Mouse (Mus musculus): ENCODE measurements around the gene Aicda. TPM values are rescaled to one million over a fixed set of nuclear protein-coding genes. Genes with fewer than 3 reads are reported as not detected.

Gene Aicda
- polyA plus RNA-seq, 1 experiment = 0.44 TPM

DNA sequence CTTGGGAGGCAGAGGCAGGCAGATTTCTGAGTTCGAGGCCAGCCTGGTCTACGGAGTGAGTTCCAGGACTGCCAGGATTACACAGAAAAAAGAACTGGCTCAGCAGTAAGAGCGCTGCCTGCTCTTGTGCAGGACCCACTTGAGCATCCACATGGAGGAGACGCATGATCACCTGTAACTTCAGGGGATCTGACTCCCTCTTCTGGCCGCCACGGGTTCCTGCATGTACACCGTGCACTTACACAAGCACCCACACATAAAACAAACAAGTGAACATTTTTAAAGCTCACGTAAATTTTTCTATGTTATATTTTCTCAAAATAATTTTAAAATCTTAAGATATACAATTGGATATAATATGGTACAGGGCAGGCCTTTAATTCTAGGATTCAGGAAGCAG is 51.9 kb downstream of the Aicda start:
- peaks cover 2% of the 10 kb centered on the region; the same call in 1 of the 2 replicates for H3K4me1 ChIP-seq (ENCODE audit: control insufficient read depth, insufficient read depth, insufficient read length, low read length)
- no peak overlapping the region for H3K27ac ChIP-seq (ENCODE audit: insufficient read depth, low read depth, low read length)
- no peak overlapping the region for H3K4me3 ChIP-seq (ENCODE audit: low read depth, low read length)
- 86% methylated on average over 8 of the region's 8 CpGs for WGBS
- H3K36me3 ChIP-seq (ENCODE audit: control insufficient read depth, insufficient read depth, low read length) = no peaks in the 10 kb centered on the region
- TF ChIP-seq POLR2A (IDR thresholded peaks at IDR 0.05; ENCODE audit: low read depth, low read length) = no peak
- TF ChIP-seq CTCF (IDR thresholded peaks at IDR 0.05; ENCODE audit: extremely low read depth, insufficient read length, insufficient replicate concordance, low read depth, low read length) = peak; percentile 38; the same call in 1 of the 2 replicates
- no peaks in the 10 kb centered on the region for H3K27me3 ChIP-seq (ENCODE audit: control insufficient read depth, insufficient read depth, low read length)

GRCm38 (mm10) chr6:122606661-122607060 is 53.1 kb downstream of the Aicda start:
- Histone ChIP-seq H3K27ac (ENCODE audit: insufficient read depth, low read depth, low read length) (no peak overlapping the region), H3K36me3 (ENCODE audit: control insufficient read depth, insufficient read depth, low read length) (no peaks in the 10 kb centered on the region), H3K4me1 (ENCODE audit: control insufficient read depth, insufficient read depth, insufficient read length, low read length) (peaks cover 2% of the 10 kb centered on the region; the same call in 1 of the 2 replicates), H3K4me3 (ENCODE audit: low read depth, low read length) (no peak overlapping the region), H3K27me3 (ENCODE audit: control insufficient read depth, insufficient read depth, low read length) (no peaks in the 10 kb centered on the region; the same call in 1 of the 2 replicates)
- 94% methylated on average over 11 of the region's 11 CpGs for WGBS
- TF ChIP-seq CTCF (IDR thresholded peaks at IDR 0.05; ENCODE audit: extremely low read depth, insufficient read length, insufficient replicate concordance, low read depth, low read length) (no peak), POLR2A (IDR thresholded peaks at IDR 0.05; ENCODE audit: low read depth, low read length) (no peak)

GRCm38 (mm10) chr6:122607700-122608099 is 54.1 kb downstream of the Aicda start:
- TF ChIP-seq CTCF (IDR thresholded peaks at IDR 0.05; ENCODE audit: extremely low read depth, insufficient read length, insufficient replicate concordance, low read depth, low read length) = no peak
- no peak for TF ChIP-seq POLR2A (IDR thresholded peaks at IDR 0.05; ENCODE audit: low read depth, low read length)
- no peak overlapping the region for H3K27ac ChIP-seq (ENCODE audit: insufficient read depth, low read depth, low read length)
- WGBS = 67% methylated on average over 12 of the region's 12 CpGs
- no peaks in the 10 kb centered on the region; the same call in 1 of the 2 replicates for H3K27me3 ChIP-seq (ENCODE audit: control insufficient read depth, insufficient read depth, low read length)
- no peak overlapping the region for H3K4me3 ChIP-seq (ENCODE audit: low read depth, low read length)
- H3K36me3 ChIP-seq (ENCODE audit: control insufficient read depth, insufficient read depth, low read length) = no peaks in the 10 kb centered on the region
- H3K4me1 ChIP-seq (ENCODE audit: control insufficient read depth, insufficient read depth, insufficient read length, low read length) = peaks cover 2% of the 10 kb centered on the region; the same call in 1 of the 2 replicates

- H3K36me3 ChIP-seq (ENCODE audit: control insufficient read depth, insufficient read depth, low read length) = no peaks in the 10 kb centered on the region
- H3K4me3 ChIP-seq (ENCODE audit: low read depth, low read length) = no peak overlapping the region
- H3K4me1 ChIP-seq (ENCODE audit: control insufficient read depth, insufficient read depth, insufficient read length, low read length) = peaks cover 2% of the 10 kb centered on the region; the same call in 1 of the 2 replicates
- no peak for TF ChIP-seq POLR2A (IDR thresholded peaks at IDR 0.05; ENCODE audit: low read depth, low read length)
- no peak for TF ChIP-seq CTCF (IDR thresholded peaks at IDR 0.05; ENCODE audit: extremely low read depth, insufficient read length, insufficient replicate concordance, low read depth, low read length)
- H3K27ac ChIP-seq (ENCODE audit: insufficient read depth, low read depth, low read length) = no peak overlapping the region
- 90% methylated on average over 10 of the region's 10 CpGs for WGBS
- H3K27me3 ChIP-seq (ENCODE audit: control insufficient read depth, insufficient read depth, low read length) = no peaks in the 10 kb centered on the region; the same call in 1 of the 2 replicates
Observed at GRCm38 (mm10) chr6:122608434-122609376, 55.1 kb downstream of the Aicda start.

GRCm38 (mm10) chr6:122609377-122609728 is 55.8 kb downstream of the Aicda start:
- peaks cover 2% of the 10 kb centered on the region; the same call in 1 of the 2 replicates for H3K4me1 ChIP-seq (ENCODE audit: control insufficient read depth, insufficient read depth, insufficient read length, low read length)
- H3K36me3 ChIP-seq (ENCODE audit: control insufficient read depth, insufficient read depth, low read length) = no peaks in the 10 kb centered on the region
- TF ChIP-seq CTCF (IDR thresholded peaks at IDR 0.05; ENCODE audit: extremely low read depth, insufficient read length, insufficient replicate concordance, low read depth, low read length) = no peak
- no peak for TF ChIP-seq POLR2A (IDR thresholded peaks at IDR 0.05; ENCODE audit: low read depth, low read length)
- no peak overlapping the region for H3K27ac ChIP-seq (ENCODE audit: insufficient read depth, low read depth, low read length)
- H3K4me3 ChIP-seq (ENCODE audit: low read depth, low read length) = no peak overlapping the region
- 40% methylated on average over 9 of the region's 9 CpGs for WGBS
- H3K27me3 ChIP-seq (ENCODE audit: control insufficient read depth, insufficient read depth, low read length) = no peaks in the 10 kb centered on the region; the same call in 1 of the 2 replicates

DNA sequence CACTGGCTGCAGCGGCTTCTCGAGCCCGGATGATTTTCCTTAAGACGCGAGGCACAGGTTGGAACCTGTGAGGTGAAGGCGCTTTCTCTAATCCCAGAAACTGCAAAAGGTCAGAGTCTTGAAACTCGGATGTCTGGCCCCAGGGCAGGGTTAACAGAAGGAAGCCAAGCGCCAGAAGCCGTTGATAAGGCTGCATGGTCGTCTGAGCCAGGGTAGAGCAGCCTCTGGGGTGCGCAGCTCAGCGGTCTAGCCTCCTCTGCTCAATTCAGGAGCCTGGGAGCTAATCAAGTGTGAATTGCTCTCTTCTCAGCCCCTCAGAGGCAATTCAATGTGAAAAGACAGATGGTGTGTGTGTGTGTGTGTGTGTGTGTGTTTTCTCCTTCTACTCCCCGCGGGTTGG is 56.2 kb downstream of the Aicda start, which contains the start of gene Gdf3:
TSS of gene Gdf3 (minus strand) at position 317 of the 400 bp plus-strand sequence.
- no peak within 1 kb of the TSS for H3K27ac ChIP-seq (ENCODE audit: insufficient read depth, low read depth, low read length)
- no peak within 1 kb of the TSS for H3K4me3 ChIP-seq (ENCODE audit: low read depth, low read length)
- no peaks in the 10 kb centered on the region for H3K36me3 ChIP-seq (ENCODE audit: control insufficient read depth, insufficient read depth, low read length)
- TF ChIP-seq CTCF (IDR thresholded peaks at IDR 0.05; ENCODE audit: extremely low read depth, insufficient read length, insufficient replicate concordance, low read depth, low read length) (no peak), POLR2A (IDR thresholded peaks at IDR 0.05; ENCODE audit: low read depth, low read length) (no peak)
- H3K4me1 ChIP-seq (ENCODE audit: control insufficient read depth, insufficient read depth, insufficient read length, low read length) = peaks cover 2% of the 10 kb centered on the region; the same call in 1 of the 2 replicates
- no peaks in the 10 kb centered on the region; the same call in 1 of the 2 replicates for H3K27me3 ChIP-seq (ENCODE audit: control insufficient read depth, insufficient read depth, low read length)
- 35% methylated on average over 14 of the region's 14 CpGs for whole genome bisulfite sequencing

GRCm38 (mm10) chr6:122612426-122612825 is 58.8 kb downstream of the Aicda start:
- Histone ChIP-seq H3K27ac (ENCODE audit: insufficient read depth, low read depth, low read length) (no peak overlapping the region), H3K4me3 (ENCODE audit: low read depth, low read length) (no peak overlapping the region), H3K36me3 (ENCODE audit: control insufficient read depth, insufficient read depth, low read length) (no peaks in the 10 kb centered on the region), H3K27me3 (ENCODE audit: control insufficient read depth, insufficient read depth, low read length) (no peaks in the 10 kb centered on the region; the same call in 1 of the 2 replicates), H3K4me1 (ENCODE audit: control insufficient read depth, insufficient read depth, insufficient read length, low read length) (peaks cover 2% of the 10 kb centered on the region; the same call in 1 of the 2 replicates)
- 84% methylated on average over 4 of the region's 4 CpGs for WGBS
- no peak for TF ChIP-seq CTCF (IDR thresholded peaks at IDR 0.05; ENCODE audit: extremely low read depth, insufficient read length, insufficient replicate concordance, low read depth, low read length)
- TF ChIP-seq POLR2A (IDR thresholded peaks at IDR 0.05; ENCODE audit: low read depth, low read length) = no peak

Other genes starting within 250 kb of the Aicda start
- 15.2 and 23.9 TPM in 2 replicates for gene M6pr, start 245.1 kb upstream of the Aicda start, polyA plus RNA-seq (2012; rRNA removed)
- 10.5 and 13.6 TPM in 2 replicates for gene Phc1, start 213.2 kb upstream of the Aicda start, polyA plus RNA-seq (2012; rRNA removed)
- 0.04 TPM in 1 of 2 replicates, not detected in the other for gene Rimklb, start 55.0 kb upstream of the Aicda start, polyA plus RNA-seq (2012; rRNA removed)
- gene Mfap5, start 48.0 kb upstream of the Aicda start, polyA plus RNA-seq (2012; rRNA removed) = 1.7 and 6.1 TPM in 2 replicates
- 15.2 and 15.5 TPM in 2 replicates for gene Apobec1, start 48.6 kb downstream of the Aicda start, polyA plus RNA-seq (2012; rRNA removed)
- gene Gdf3, start 56.3 kb downstream of the Aicda start, polyA plus RNA-seq (2012; rRNA removed) = 0.14 TPM in 1 of 2 replicates, not detected in the other
- gene Dppa3, start 72.6 kb downstream of the Aicda start, polyA plus RNA-seq (2012; rRNA removed) = not detected in 2 replicates
- not detected in 2 replicates for gene Nanog, start 153.7 kb downstream of the Aicda start, polyA plus RNA-seq (2012; rRNA removed)
- gene Slc2a3, start 247.8 kb downstream of the Aicda start, polyA plus RNA-seq (2012; rRNA removed) = 1.0 and 1.3 TPM in 2 replicates